Mouse (Mus musculus): ENCODE results near the gene Sept14.

- TF ChIP-seq CTCF (IDR thresholded peaks at IDR 0.05; ENCODE audit: extremely low read depth, insufficient read depth, insufficient read length, insufficient replicate concordance) (no peak), POLR2A (IDR thresholded peaks at IDR 0.05; ENCODE audit: low read depth, low read length) (no peak)
Measured at GRCm38 (mm10) chr5:129742903-129743488, 34.7 kb upstream of the Sept14 start.
